Mouse (Mus musculus): Measurements from ENCODE around the gene Spx.

Spx gene

DNA sequence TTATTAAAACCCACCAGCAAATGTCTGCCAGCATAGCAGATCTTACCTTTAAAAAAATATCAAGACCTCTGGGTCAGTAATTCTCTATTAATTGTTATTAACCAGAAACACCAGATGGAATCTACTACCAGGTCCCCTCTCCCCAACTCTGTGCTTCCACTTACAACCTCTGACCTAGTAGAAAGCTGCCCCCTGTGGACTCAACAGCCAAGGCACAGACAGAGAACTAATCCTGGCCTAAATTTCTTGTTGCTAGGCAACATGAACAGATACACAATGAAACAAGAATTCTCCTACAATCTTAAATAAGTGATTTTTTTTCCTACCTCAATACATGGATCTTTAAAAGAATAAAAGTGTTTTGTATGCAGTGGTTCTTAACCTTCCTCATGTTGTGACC is 15.8 kb downstream of the Spx start:
- DNase-seq (ENCODE audit: low spot score) = no peak

DNA sequence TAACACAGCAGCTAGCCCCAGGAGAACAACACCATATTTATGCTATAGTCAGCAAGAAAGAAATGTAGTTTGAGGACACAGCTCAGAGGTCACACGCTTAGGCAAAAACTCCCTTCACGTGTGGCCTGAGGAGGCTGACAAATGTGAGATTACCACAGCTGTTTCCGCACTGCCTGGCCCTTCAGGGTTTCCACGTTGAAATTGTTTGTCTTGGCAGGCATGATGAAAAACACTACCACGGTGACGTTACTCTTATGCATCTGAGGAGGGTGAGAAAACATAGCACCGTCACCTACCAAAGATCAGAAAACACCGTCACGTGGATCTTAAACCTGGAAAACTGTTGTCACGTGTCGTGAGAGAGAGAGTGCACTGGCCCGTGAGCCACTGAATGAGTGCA is 38.1 kb downstream of the Spx start:
- no peak for DNase-seq (ENCODE audit: low spot score)

DNA sequence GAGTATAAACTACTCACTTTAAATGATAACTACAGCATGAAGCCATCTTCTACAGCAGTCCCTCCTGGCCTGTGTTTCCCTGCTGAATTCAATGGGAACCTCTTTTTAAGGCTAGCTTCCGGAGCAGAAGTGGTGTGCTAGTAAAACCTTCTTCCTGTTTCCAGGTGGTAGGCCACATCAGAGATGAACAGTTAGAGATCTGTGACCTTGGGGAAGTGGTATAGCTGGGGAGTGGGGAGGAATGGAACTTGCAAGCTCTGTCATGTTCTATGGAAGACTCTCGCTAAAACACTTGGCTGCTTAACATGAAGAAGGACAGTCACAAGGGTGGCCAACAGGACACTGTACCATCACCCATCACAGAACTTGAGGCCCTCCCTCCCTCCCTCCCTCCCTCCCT is 40.1 kb downstream of the Spx start:
- no peak for DNase-seq (ENCODE audit: low spot score)

DNA sequence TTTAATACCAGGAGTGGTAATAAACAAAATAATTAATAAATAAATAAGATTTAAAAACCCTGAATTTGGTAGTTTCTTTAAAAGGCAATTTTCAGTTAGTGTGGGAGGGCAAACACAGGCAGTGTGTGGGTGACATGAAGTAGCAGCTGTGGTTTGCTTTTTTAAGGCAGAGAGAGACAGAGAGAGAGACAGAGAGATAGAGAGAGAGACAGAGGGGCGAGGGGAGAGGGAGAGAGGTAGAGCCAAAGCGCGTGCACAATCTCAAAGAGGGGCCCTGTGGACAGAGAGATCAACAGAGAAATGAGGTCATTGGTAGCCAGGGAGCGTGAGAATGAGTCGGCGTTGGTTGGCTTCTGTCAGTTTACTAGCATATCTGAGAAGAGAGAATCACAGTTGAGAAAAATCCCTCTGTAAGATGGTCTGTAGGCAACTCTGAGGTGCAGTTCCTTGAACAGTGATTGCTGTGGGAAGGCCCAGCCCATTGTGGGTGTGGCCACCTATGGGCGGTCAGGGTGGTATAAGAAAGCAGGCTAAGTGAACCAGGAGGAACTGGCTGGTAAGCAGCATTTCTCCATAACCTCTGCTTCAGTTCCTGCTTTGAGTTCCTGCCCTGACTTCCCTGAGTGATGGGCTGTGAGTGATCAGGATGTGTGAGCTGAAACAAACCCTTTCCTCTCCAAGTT is 42.2 kb downstream of the Spx start:
- DNase-seq (ENCODE audit: low spot score) = no peak

DNA sequence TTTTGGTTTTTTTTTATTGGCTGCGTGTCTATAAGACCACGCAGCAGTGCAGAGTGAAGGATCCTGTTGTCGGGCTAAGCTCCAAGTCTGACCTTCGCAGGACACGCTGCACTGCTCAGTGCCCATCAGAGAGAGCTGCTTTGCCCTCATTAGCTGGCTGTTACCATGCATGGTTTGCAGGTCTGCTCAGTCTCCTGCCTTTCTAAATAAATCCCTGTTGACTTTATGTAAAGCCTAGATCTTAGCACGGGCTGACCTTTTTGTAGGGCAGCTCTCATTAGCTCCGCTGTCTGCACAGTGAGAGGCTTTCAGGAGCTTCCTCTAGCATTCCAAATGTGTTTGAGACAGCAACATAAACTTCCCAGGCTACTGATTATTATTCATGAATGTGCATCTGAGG is 44.8 kb downstream of the Spx start:
- no peak for DNase-seq (ENCODE audit: low spot score)

DNA sequence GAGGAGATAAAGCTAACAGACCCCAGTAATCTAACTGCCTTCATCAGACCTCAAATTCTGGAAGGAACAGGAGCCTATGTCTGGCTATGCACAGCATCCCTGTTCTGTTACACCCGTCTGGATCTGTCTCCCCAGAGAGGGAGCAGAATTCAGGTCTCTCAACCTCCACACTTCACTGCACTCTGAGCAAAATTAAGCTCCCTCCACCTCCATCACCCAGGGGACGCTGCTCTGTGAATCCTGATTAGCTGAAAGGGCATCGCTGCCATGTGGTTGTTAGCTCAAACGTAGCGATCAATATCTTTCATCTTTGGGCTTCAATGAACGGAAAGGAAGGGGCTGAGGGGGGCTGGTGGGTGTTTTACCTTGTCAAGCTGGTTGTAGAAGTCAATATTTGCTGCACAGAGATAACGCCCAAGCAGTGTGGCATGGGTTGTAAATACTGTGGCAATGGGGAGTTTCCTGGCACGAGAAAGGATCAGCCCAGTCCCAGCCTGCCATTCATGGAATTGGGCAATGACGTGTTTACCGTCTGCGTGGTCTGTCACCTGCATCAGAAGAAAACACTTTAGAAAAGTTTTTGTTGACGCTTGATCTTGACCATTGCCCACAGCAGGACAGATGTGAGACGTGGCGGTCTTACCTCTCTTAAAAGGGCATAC is 45.9 kb downstream of the Spx start:
- no peak for DNase-seq (ENCODE audit: low spot score)

DNA sequence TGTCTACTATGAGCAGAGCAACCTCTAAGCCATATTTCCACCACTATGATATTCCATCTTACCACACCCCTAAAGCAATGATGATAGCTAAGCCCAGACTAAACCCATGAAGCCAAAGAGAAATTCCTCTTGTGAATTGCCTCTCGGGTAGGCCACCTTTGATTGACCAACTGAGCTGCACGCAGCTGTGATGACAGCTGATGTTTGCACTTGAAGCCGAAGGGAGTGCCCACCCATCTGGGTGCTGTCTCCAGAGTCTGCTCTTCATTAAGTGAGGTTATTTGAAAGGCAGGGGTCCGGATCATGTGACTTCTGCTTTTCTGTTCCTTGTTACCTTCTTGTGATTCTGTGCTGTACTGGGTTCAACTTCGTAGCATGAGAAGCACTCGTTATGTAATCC is 49.0 kb downstream of the Spx start:
- DNase-seq (ENCODE audit: low spot score) = no peak
